ENCODE assay signal across 26 mouse cellular contexts in genomic region chr9:86298596-86298995, GRCm38 (mm10).
DNase-seq lines count a peak whose midpoint lies in the region; ATAC-seq and TF ChIP-seq lines count a peak whose summit lies in the region.
"Had no signal": no experiment of that assay in that cellular context is flagged by ENCODE, and none has a peak within 500 bp of the region (broad histone marks: within the 10 kb centered on the region; RNA-seq: fewer than 3 reads in every experiment).

No protein-coding gene starts in this region.

- no peak overlapping the region for H3K27ac ChIP-seq in forebrain, embryonic 14.5 days (ENCODE audit: low read depth, low read length)
- no peak overlapping the region for H3K27ac ChIP-seq in forebrain, embryonic 16.5 days (ENCODE audit: low read length)
- no peak overlapping the region for H3K27ac ChIP-seq in lung, embryonic 14.5 days (ENCODE audit: low read depth)
- H3K27ac ChIP-seq in neural tube, embryonic 11.5 days (ENCODE audit: low read depth, low read length): no peak overlapping the region
- H3K27ac ChIP-seq: hindbrain, embryonic 15.5 days; intestine, embryonic 15.5 days; liver, embryonic 14.5 days; stomach, postnatal 0 days had no signal

- H3K9me3 ChIP-seq in forebrain, embryonic 14.5 days (replicated peaks; ENCODE audit: control insufficient read depth, low read length): no peaks in the 10 kb centered on the region
- H3K9me3 ChIP-seq in forebrain, embryonic 16.5 days (ENCODE audit: control insufficient read depth, low read length): no peaks in the 10 kb centered on the region
- no peaks in the 10 kb centered on the region for H3K9me3 ChIP-seq in lung, embryonic 14.5 days (ENCODE audit: low read depth, low read length)
- H3K9me3 ChIP-seq in neural tube, embryonic 11.5 days (ENCODE audit: control insufficient read depth, low read length): no peaks in the 10 kb centered on the region
- H3K9me3 ChIP-seq: heart, embryonic 12.5 days; hindbrain, embryonic 15.5 days; intestine, embryonic 15.5 days had no signal

- no peak overlapping the region for H3K4me3 ChIP-seq in forebrain, embryonic 14.5 days (ENCODE audit: low read depth, low read length)
- H3K4me3 ChIP-seq in forebrain, embryonic 16.5 days (replicated peaks; ENCODE audit: low read length): no peak overlapping the region
- H3K4me3 ChIP-seq in lung, embryonic 14.5 days (ENCODE audit: low read depth, low read length): no peak overlapping the region
- no peak overlapping the region for H3K4me3 ChIP-seq in neural tube, embryonic 11.5 days (ENCODE audit: low read depth, low read length)
- H3K4me3 ChIP-seq: erythroblast, embryonic 14.5 days; heart, embryonic 12.5 days; hindbrain, embryonic 15.5 days; intestine, embryonic 15.5 days had no signal

- no peak for ATAC-seq in forebrain, embryonic 14.5 days
- ATAC-seq in forebrain, embryonic 16.5 days: no peak
- ATAC-seq in lung, embryonic 14.5 days (ENCODE audit: insufficient read depth): no peak
- peak; percentile 48; the same call in 1 of the 2 replicates for ATAC-seq in neural tube, embryonic 11.5 days (ENCODE audit: insufficient read depth, low FRiP score, low TSS enrichment)
- ATAC-seq: intestine, embryonic 15.5 days had no signal

- no peaks in the 10 kb centered on the region for H3K36me3 ChIP-seq in forebrain, embryonic 14.5 days (ENCODE audit: control insufficient read depth, insufficient read depth, low read length)
- H3K36me3 ChIP-seq in forebrain, embryonic 16.5 days (ENCODE audit: control insufficient read depth, insufficient read depth): no peaks in the 10 kb centered on the region
- H3K36me3 ChIP-seq in lung, embryonic 14.5 days (ENCODE audit: insufficient read depth): no peaks in the 10 kb centered on the region
- H3K36me3 ChIP-seq in neural tube, embryonic 11.5 days (ENCODE audit: control insufficient read depth, insufficient read depth, low read length): no peaks in the 10 kb centered on the region
- H3K36me3 ChIP-seq: heart, embryonic 12.5 days; hindbrain, embryonic 15.5 days; intestine, embryonic 15.5 days had no signal

- peak; percentile 37 for DNase-seq in forebrain, embryonic 14.5 days (ENCODE audit: low spot score)
- peak; percentile 18 for DNase-seq in lung, embryonic 14.5 days
- DNase-seq in lung, postnatal 14 days: no peak
- no peak for DNase-seq in neural tube, embryonic 11.5 days (ENCODE audit: low spot score)
- DNase-seq in neural tube, embryonic 10.5 days (ENCODE audit: extremely low spot score, low spot score): no peak
- DNase-seq in MN1 (ENCODE audit: low spot score): no peak
- DNase-seq in layer of hippocampus, postnatal 14 days (ENCODE audit: low spot score in 2 of 2): no peak
- DNase-seq: adrenal gland, postnatal 14 days; cerebellum, adult 11-12 months; cerebellum, adult 9-11 months; gastrocnemius, postnatal 25 days; kidney, adult 2 months; kidney, postnatal 36 days; layer of hippocampus, postnatal 36 days; liver; lung, adult 2 months; right cerebral cortex, postnatal 4 days; thymus, adult 18-20 months; thymus, postnatal 25 days had no signal

- TF ChIP-seq CTCF in lung, embryonic 14.5 days (IDR thresholded peaks at IDR 0.05; ENCODE audit: low read depth): no peak

- 16% methylated on average over 8 of the region's 8 CpGs for WGBS in forebrain, embryonic 14.5 days
- WGBS in forebrain, embryonic 16.5 days: 22% methylated on average over 8 of the region's 8 CpGs
- 51% methylated on average over 8 of the region's 8 CpGs for whole genome bisulfite sequencing in lung, embryonic 14.5 days
- 68% methylated on average over 8 of the region's 8 CpGs for WGBS in neural tube, embryonic 11.5 days

- H3K4me2 ChIP-seq in forebrain, embryonic 14.5 days (ENCODE audit: low read length): no peak overlapping the region
- no peak overlapping the region for H3K4me2 ChIP-seq in forebrain, embryonic 16.5 days (ENCODE audit: low read length)
- no peak overlapping the region for H3K4me2 ChIP-seq in lung, embryonic 14.5 days
- no peak overlapping the region for H3K4me2 ChIP-seq in neural tube, embryonic 11.5 days (ENCODE audit: low read depth)
- H3K4me2 ChIP-seq: hindbrain, embryonic 15.5 days; intestine, embryonic 15.5 days had no signal

- peaks cover 3% of the 10 kb centered on the region; the same call in 1 of the 2 replicates for H3K4me1 ChIP-seq in forebrain, embryonic 14.5 days (ENCODE audit: control insufficient read depth, insufficient read depth, low read length)
- H3K4me1 ChIP-seq in forebrain, embryonic 16.5 days (replicated peaks; ENCODE audit: control insufficient read depth, insufficient read depth, low read length): no peaks in the 10 kb centered on the region
- no peaks in the 10 kb centered on the region for H3K4me1 ChIP-seq in lung, embryonic 14.5 days (ENCODE audit: insufficient read depth)
- no peaks in the 10 kb centered on the region for H3K4me1 ChIP-seq in neural tube, embryonic 11.5 days (ENCODE audit: control insufficient read depth, insufficient read depth, low read length)
- H3K4me1 ChIP-seq: intestine, embryonic 15.5 days had no signal

- no peaks in the 10 kb centered on the region for H3K27me3 ChIP-seq in forebrain, embryonic 14.5 days (replicated peaks; ENCODE audit: control insufficient read depth, insufficient read depth, low read length)
- H3K27me3 ChIP-seq in forebrain, embryonic 16.5 days (replicated peaks; ENCODE audit: control insufficient read depth, insufficient read depth, low read length): no peaks in the 10 kb centered on the region
- H3K27me3 ChIP-seq in lung, embryonic 14.5 days (ENCODE audit: insufficient read depth, low read length): no peaks in the 10 kb centered on the region
- no peaks in the 10 kb centered on the region for H3K27me3 ChIP-seq in neural tube, embryonic 11.5 days (ENCODE audit: control insufficient read depth, insufficient read depth, low read length)
- H3K27me3 ChIP-seq: heart, embryonic 12.5 days; hindbrain, embryonic 15.5 days; intestine, embryonic 15.5 days had no signal

- H3K9ac ChIP-seq in forebrain, embryonic 14.5 days (ENCODE audit: low read length): no peak overlapping the region
- no peak overlapping the region for H3K9ac ChIP-seq in forebrain, embryonic 16.5 days (replicated peaks; ENCODE audit: low read depth, low read length)
- no peak overlapping the region for H3K9ac ChIP-seq in lung, embryonic 14.5 days
- H3K9ac ChIP-seq in neural tube, embryonic 11.5 days (ENCODE audit: low read length): no peak overlapping the region
- H3K9ac ChIP-seq: heart, embryonic 12.5 days; hindbrain, embryonic 15.5 days; intestine, embryonic 15.5 days; liver, embryonic 14.5 days had no signal

Comparison
In these comparisons a context has a peak if more than half of its experiments do, and no peak if none do; other contexts are left out.
1. DNase-seq: peak in forebrain, embryonic 14.5 days (single experiment) and lung, embryonic 14.5 days (single experiment); none in lung, postnatal 14 days (single experiment), neural tube, embryonic 11.5 days (single experiment), neural tube, embryonic 10.5 days (single experiment), MN1 (single experiment) and layer of hippocampus, postnatal 14 days (0 of 2).